Mouse (Mus musculus) MEL (cell line): ENCODE data around the gene Tgfbr3l. TPM values are rescaled to one million over a fixed set of nuclear protein-coding genes. Genes with fewer than 3 reads are reported as not detected.
A peak's percentile ranks its signal among the peaks of the same experiment; 100 is the strongest.

Experiments used
- DNase-seq: peaks from one replicate; pipeline ENCODE4 v3.0.0; 2011; ENCODE audit warnings: low read depth, low spot score
- H3K27ac ChIP-seq: 2 replicates; pipeline ENCODE4 v1.5.1; 2012; ENCODE audit warnings: low read depth, mild to moderate bottlenecking, control low read depth, low read length, moderate library complexity; ENCODE audit not compliant: control insufficient read depth
- H3K27me3 ChIP-seq, 2 experiments: fragments of 150-350 bp in 1 of 2; sonication (generic) in 1 of 2; 2 replicates each; pipeline ENCODE4 v1.6.1; 2012; ENCODE audit warnings: low read length in 2 of 2, mild to moderate bottlenecking in 2 of 2, improper control_type of control experiment in 1 of 2, moderate library complexity in 1 of 2; ENCODE audit not compliant: insufficient read depth in 2 of 2, control insufficient read depth in 1 of 2
- H3K36me3 ChIP-seq, 2 experiments: 2 replicates each; pipeline ENCODE4 v1.6.1; 2012 to 2014; ENCODE audit warnings: low read length in 2 of 2, improper control_type of control experiment in 1 of 2, inconsistent platforms in 1 of 2, mild to moderate bottlenecking in 1 of 2; ENCODE audit not compliant: insufficient read depth in 2 of 2, control insufficient read depth in 1 of 2
- H3K4me1 ChIP-seq, 2 experiments: fragments of 150-350 bp in 1 of 2; sonication (generic) in 1 of 2; 2 replicates each; pipeline ENCODE4 v1.6.1; 2012; ENCODE audit warnings: low read length in 2 of 2, improper control_type of control experiment in 1 of 2, mild to moderate bottlenecking in 1 of 2; ENCODE audit not compliant: insufficient read depth in 2 of 2, control insufficient read depth in 1 of 2
- H3K4me3 ChIP-seq, 2 experiments: fragments of 150-350 bp in 1 of 2; sonication (generic) in 1 of 2; 2 replicates each; pipeline ENCODE4 v1.5.1; 2012; ENCODE audit warnings: low read depth in 2 of 2, low read length in 2 of 2, mild to moderate bottlenecking in 2 of 2, moderate library complexity in 2 of 2, control low read depth in 1 of 2, improper control_type of control experiment in 1 of 2; ENCODE audit not compliant: control insufficient read depth in 1 of 2, insufficient read depth in 1 of 2
- H3K79me2 ChIP-seq: 2 replicates; pipeline ENCODE4 v1.6.1; 2012; ENCODE audit warnings: mild to moderate bottlenecking, low read length, moderate library complexity; ENCODE audit not compliant: control insufficient read depth, poor library complexity, insufficient read depth
- H3K9ac ChIP-seq: 2 replicates; pipeline ENCODE4 v1.6.1; 2012; ENCODE audit warnings: low read depth, mild to moderate bottlenecking, control low read depth, low read length, moderate library complexity; ENCODE audit not compliant: control insufficient read depth, poor library complexity, severe bottlenecking
- H3K9me3 ChIP-seq: fragments of 150-350 bp; sonication (generic); replicated peaks from 2 replicates; pipeline ENCODE4 v1.6.1; 2012; ENCODE audit warnings: mild to moderate bottlenecking, low read length, improper control_type of control experiment, moderate library complexity; ENCODE audit not compliant: insufficient read depth
- BHLHE40 ChIP-seq: IDR thresholded peaks from 2 replicates; pipeline ENCODE4 v1.6.1; 2012; ENCODE audit warnings: low read depth, mild to moderate bottlenecking, inconsistent platforms, low read length, improper control_type of control experiment, borderline replicate concordance
- CTCF ChIP-seq, 3 experiments: IDR thresholded peaks in 2 of 3; conservative IDR thresholded peaks in 1 of 3; 2 replicates each; pipeline ENCODE4 v1.5.1; 2011 to 2012; ENCODE audit warnings: low read length in 3 of 3, low read depth in 2 of 3, mild to moderate bottlenecking in 2 of 3, improper control_type of control experiment in 1 of 3, inconsistent platforms in 1 of 3, mixed read lengths in 1 of 3, moderate library complexity in 1 of 3; ENCODE audit not compliant: control insufficient read depth in 1 of 3, insufficient read depth in 1 of 3, poor library complexity in 1 of 3, severe bottlenecking in 1 of 3
- ELF1 ChIP-seq: IDR thresholded peaks from 2 replicates; pipeline ENCODE4 v1.6.1; 2014; ENCODE audit warnings: low read depth, mild to moderate bottlenecking, inconsistent platforms, low read length, improper control_type of control experiment, moderate library complexity
- EP300 ChIP-seq, 2 experiments: IDR thresholded peaks; 2 replicates each; pipeline ENCODE4 v1.6.1; 2011; ENCODE audit warnings: improper control_type of control experiment in 2 of 2, low read length in 2 of 2, low read depth in 1 of 2, mild to moderate bottlenecking in 1 of 2
- ETS1 ChIP-seq: IDR thresholded peaks from 2 replicates; pipeline ENCODE4 v1.6.1; 2012; ENCODE audit warnings: low read depth, mild to moderate bottlenecking, inconsistent platforms, low read length, improper control_type of control experiment, moderate library complexity
- GABPA ChIP-seq: IDR thresholded peaks from 2 replicates; pipeline ENCODE4 v1.6.1; 2012; ENCODE audit warnings: low read depth, mild to moderate bottlenecking, inconsistent platforms, low read length, improper control_type of control experiment, moderate library complexity
- HCFC1 ChIP-seq: IDR thresholded peaks from 2 replicates; pipeline ENCODE4 v1.6.1; 2012; ENCODE audit warnings: low read depth, mild to moderate bottlenecking, inconsistent platforms, low read length, improper control_type of control experiment, moderate library complexity
- JUND ChIP-seq: IDR thresholded peaks from 2 replicates; pipeline ENCODE4 v1.6.1; 2011; ENCODE audit warnings: low read depth, mild to moderate bottlenecking, improper control_type of control experiment, low read length
- KAT2A ChIP-seq: conservative IDR thresholded peaks from 2 replicates; pipeline ENCODE4 v1.6.1; 2012; ENCODE audit warnings: low read depth, low read length, improper control_type of control experiment, inconsistent platforms
- MAFK ChIP-seq: IDR thresholded peaks from 2 replicates; pipeline ENCODE4 v1.6.1; 2011; ENCODE audit warnings: low read depth, mild to moderate bottlenecking, low read length, improper control_type of control experiment, borderline replicate concordance
- MAX ChIP-seq: IDR thresholded peaks from 2 replicates; pipeline ENCODE4 v1.6.1; 2011; ENCODE audit warnings: low read length, improper control_type of control experiment
- MAZ ChIP-seq: IDR thresholded peaks from 2 replicates; pipeline ENCODE4 v1.6.1; 2012; ENCODE audit warnings: low read depth, mild to moderate bottlenecking, inconsistent platforms, low read length, improper control_type of control experiment
- MXI1 ChIP-seq: IDR thresholded peaks from 2 replicates; pipeline ENCODE4 v1.6.1; 2011; ENCODE audit warnings: mild to moderate bottlenecking, low read depth, low read length, improper control_type of control experiment
- MYC ChIP-seq: IDR thresholded peaks from 2 replicates; pipeline ENCODE4 v1.6.1; 2011; ENCODE audit warnings: low read depth, mild to moderate bottlenecking, low read length, improper control_type of control experiment, moderate library complexity
- NELFE ChIP-seq: IDR thresholded peaks from 2 replicates; pipeline ENCODE4 v1.6.1; 2011; ENCODE audit warnings: low read depth, low read length, improper control_type of control experiment
- NRF1 ChIP-seq: IDR thresholded peaks from 2 replicates; pipeline ENCODE4 v1.6.1; 2014; ENCODE audit warnings: low read depth, mild to moderate bottlenecking, inconsistent platforms, low read length, improper control_type of control experiment, moderate library complexity; ENCODE audit not compliant: poor library complexity, insufficient read depth, severe bottlenecking
- POLR2AphosphoS2 ChIP-seq: IDR thresholded peaks from 2 replicates; pipeline ENCODE4 v1.6.1; 2011; ENCODE audit warnings: low read length, improper control_type of control experiment
- POLR2AphosphoS5 ChIP-seq: IDR thresholded peaks from 2 replicates; pipeline ENCODE4 v1.6.1; 2012; ENCODE audit warnings: low read depth, borderline replicate concordance, mild to moderate bottlenecking, inconsistent platforms, low read length, moderate library complexity, mixed read lengths
- RAD21 ChIP-seq: IDR thresholded peaks from 2 replicates; pipeline ENCODE4 v1.6.1; 2011; ENCODE audit warnings: mild to moderate bottlenecking, low read depth, low read length, improper control_type of control experiment
- SMC3 ChIP-seq: IDR thresholded peaks from 2 replicates; pipeline ENCODE4 v1.6.1; 2011; ENCODE audit warnings: low read depth, low read length, improper control_type of control experiment
- TAL1 ChIP-seq: IDR thresholded peaks from 2 replicates; pipeline ENCODE4 v1.6.1; 2012; ENCODE audit warnings: mild to moderate bottlenecking, inconsistent platforms, low read length, moderate library complexity, mixed read lengths
- TBP ChIP-seq: IDR thresholded peaks from 2 replicates; pipeline ENCODE4 v1.8.0; 2011; ENCODE audit warnings: low read depth, low read length, improper control_type of control experiment
- TCF12 ChIP-seq: IDR thresholded peaks from 2 replicates; pipeline ENCODE4 v1.6.1; 2014; ENCODE audit warnings: low read depth, mild to moderate bottlenecking, inconsistent platforms, low read length, improper control_type of control experiment, moderate library complexity
- UBTF ChIP-seq: IDR thresholded peaks from 2 replicates; pipeline ENCODE4 v1.6.1; 2012; ENCODE audit warnings: low read depth, mild to moderate bottlenecking, inconsistent platforms, low read length, improper control_type of control experiment, moderate library complexity, borderline replicate concordance; ENCODE audit not compliant: insufficient read depth
- USF2 ChIP-seq, 2 experiments: IDR thresholded peaks; 2 replicates each; pipeline ENCODE4 v1.6.1; 2011 to 2012; ENCODE audit warnings: improper control_type of control experiment in 2 of 2, low read length in 2 of 2, borderline replicate concordance in 1 of 2, inconsistent platforms in 1 of 2, low read depth in 1 of 2, mild to moderate bottlenecking in 1 of 2; ENCODE audit not compliant: insufficient read depth in 1 of 2
- ZC3H11A ChIP-seq: IDR thresholded peaks from 2 replicates; pipeline ENCODE4 v1.6.1; 2012; ENCODE audit warnings: low read depth, mild to moderate bottlenecking, inconsistent platforms, low read length, improper control_type of control experiment
- ZMIZ1 ChIP-seq: IDR thresholded peaks from 2 replicates; pipeline ENCODE4 v1.6.1; 2012; ENCODE audit warnings: low read depth, mild to moderate bottlenecking, inconsistent platforms, low read length, improper control_type of control experiment, moderate library complexity
- ZNF384 ChIP-seq: IDR thresholded peaks from 2 replicates; pipeline ENCODE4 v1.6.1; 2012; ENCODE audit warnings: low read depth, mild to moderate bottlenecking, inconsistent platforms, low read length, improper control_type of control experiment
- polyA plus RNA-seq, 2 experiments: library from polyadenylated mRNA; stranded (reverse) in 1 of 2; unstranded in 1 of 2; fragments of >175 nt in 1 of 2; fragments of >200 nt in 1 of 2; gene quantifications; 2 replicates each; pipeline versions ENCODE4 v1.2.1 to v1.2.4; 2012; ENCODE audit warnings: low replicate concordance in 2 of 2, low read depth in 1 of 2; ENCODE audit not compliant: insufficient read length in 2 of 2, insufficient read depth in 1 of 2, missing spikeins in 1 of 2
- total RNA-seq: library from RNA; depleted of rRNA; stranded (reverse); fragments of 300-350 nt; gene quantifications from 2 replicates; pipeline ENCODE4 v1.2.3, GENCODE M21; 2012

Tgfbr3l gene
- total and polyA plus RNA-seq, 3 experiments, result 2.2 to 14.2 TPM; not detected in 1

- peaks cover 2 to 15% of the 10 kb centered on the region in 2 experiments; a peak in 3 of 4 replicates for H3K4me1 ChIP-seq
Measured at GRCm38 (mm10) chr8:4212809-4213209, 35.2 kb upstream of the Tgfbr3l start.

GRCm38 (mm10) chr8:4213210-4214005 lies 34.6 kb upstream of the Tgfbr3l start:
- peak overlapping the region; percentile 64 for H3K9ac ChIP-seq
- no peaks in the 10 kb centered on the region for H3K27me3 ChIP-seq
- peak overlapping the region; percentile 51 for H3K27ac ChIP-seq
- H3K79me2 ChIP-seq, result no peaks in the 10 kb centered on the region
- H3K36me3 ChIP-seq, result no peaks in the 10 kb centered on the region; a peak in 1 of 4 replicates
- H3K9me3 ChIP-seq, result no peaks in the 10 kb centered on the region
- peaks cover 2 to 15% of the 10 kb centered on the region in 2 experiments; a peak in 3 of 4 replicates for H3K4me1 ChIP-seq
- peak overlapping the region; percentile 60 to 88 for H3K4me3 ChIP-seq
- DNase-seq, result peak; percentile 88
- TF ChIP-seq SMC3 (no peak), MAX (0 out of 2 replicates have a peak, but pooled peaks have one; percentile 31), ELF1 (no peak), ZMIZ1 (no peak; the same call in 1 of the 2 replicates), MAFK (no peak), POLR2AphosphoS2 (no peak), NELFE (peak; percentile 44), POLR2AphosphoS5 (no peak), RAD21 (no peak), TBP (no peak), GABPA (no peak), EP300 (IDR thresholded peaks at IDR 0.05; ENCODE audit: low read depth in 1 of 2, low read length in 2 of 2) (no peak), KAT2A (no peak), ZNF384 (no peak), HCFC1 (0 out of 2 replicates have a peak, but pooled peaks have one; percentile 4), TAL1 (no peak), BHLHE40 (no peak), MXI1 (peak; percentile 87), MAZ (no peak; the same call in 1 of the 2 replicates), CTCF (IDR thresholded peaks at IDR 0.05 in 2 of 3, conservative IDR thresholded peaks at IDR 0.05 in 1 of 3; ENCODE audit: control insufficient read depth in 1 of 3, insufficient read depth in 1 of 3, low read depth in 2 of 3, low read length in 3 of 3, poor library complexity in 1 of 3, severe bottlenecking in 1 of 3) (no peak), UBTF (no peak), NRF1 (no peak), TCF12 (0 out of 2 replicates have a peak, but pooled peaks have one; percentile 13), MYC (no peak), USF2 (IDR thresholded peaks at IDR 0.05; ENCODE audit: borderline replicate concordance in 1 of 2, insufficient read depth in 1 of 2, low read depth in 1 of 2, low read length in 2 of 2) (no peak), ETS1 (no peak)

More at GRCm38 (mm10) chr8:4212809-4213209, 35.2 kb upstream of the Tgfbr3l start:
- Histone ChIP-seq H3K4me3 (peak overlapping the region; percentile 60 to 88), H3K9ac (peak overlapping the region; percentile 45), H3K79me2 (no peaks in the 10 kb centered on the region), H3K27me3 (no peaks in the 10 kb centered on the region), H3K27ac (no peak overlapping the region), H3K36me3 (no peaks in the 10 kb centered on the region; a peak in 1 of 4 replicates), H3K9me3 (no peaks in the 10 kb centered on the region)
- peak; percentile 46 for DNase-seq
- no peak for TF ChIP-seq JUND
- no peak for TF ChIP-seq MAZ
- TF ChIP-seq NRF1, result no peak
- no peak for TF ChIP-seq EP300 (IDR thresholded peaks at IDR 0.05; ENCODE audit: low read depth in 1 of 2, low read length in 2 of 2)
- no peak for TF ChIP-seq BHLHE40
- TF ChIP-seq NELFE, result no peak
- no peak for TF ChIP-seq UBTF
- TF ChIP-seq ZC3H11A, result no peak
